Mouse (Mus musculus): ENCODE measurements around the gene Tm7sf2.

DNA sequence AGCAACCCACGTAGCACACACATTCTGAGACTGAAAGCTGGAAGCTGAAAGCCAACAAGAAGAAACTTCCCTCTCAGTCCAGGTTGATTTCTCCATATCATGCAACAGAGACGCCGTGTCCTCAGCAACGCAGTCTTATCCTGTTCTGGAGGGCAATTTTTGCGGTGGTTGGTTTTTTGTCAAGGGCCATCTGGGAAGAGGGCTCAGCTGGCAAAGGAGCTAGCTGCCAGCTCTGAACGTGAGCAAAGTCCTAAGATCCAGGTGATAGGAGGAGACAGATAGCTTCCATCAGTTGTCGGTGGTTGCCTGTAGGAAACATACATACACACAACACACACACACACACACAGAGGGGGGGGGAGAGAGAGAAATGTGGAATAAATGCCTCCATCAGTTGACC, 29.8 kb downstream of the Tm7sf2 start:
- TF ChIP-seq CTCF (IDR thresholded peaks at IDR 0.05; ENCODE audit: low read depth) (no peak), EP300 (IDR thresholded peaks at IDR 0.05; ENCODE audit: low read depth) (no peak)

All from liver, embryonic 14.5 days (tissue).